Mouse (Mus musculus): ENCODE measurements around the gene Xpo5. TPM values are rescaled to one million over a fixed set of nuclear protein-coding genes. Genes with fewer than 3 reads are reported as not detected.

Gene Xpo5
- polyA plus RNA-seq, 1 experiment from 2014 or later: 56.4 TPM

- no peak overlapping the region for H3K4me3 ChIP-seq (ENCODE audit: low read depth, low read length)
Measured at GRCm38 (mm10) chr17:46255147-46255546, 52.6 kb downstream of the Xpo5 start.

GRCm38 (mm10) chr17:46258279-46259053, 55.9 kb downstream of the Xpo5 start:
- Histone ChIP-seq H3K27ac (ENCODE audit: low read depth, low read length) (no peak overlapping the region), H3K4me1 (replicated peaks; ENCODE audit: control insufficient read depth, insufficient read depth, low read length) (peaks cover 11% of the 10 kb centered on the region), H3K27me3 (replicated peaks; ENCODE audit: control insufficient read depth, insufficient read depth, low read length) (peaks cover 17% of the 10 kb centered on the region), H3K4me2 (no peak overlapping the region), H3K36me3 (ENCODE audit: control insufficient read depth, insufficient read depth, low read length) (peaks cover 40% of the 10 kb centered on the region), H3K9ac (ENCODE audit: low read depth, low read length) (no peak overlapping the region), H3K9me3 (ENCODE audit: control insufficient read depth, low read length) (no peaks in the 10 kb centered on the region), H3K4me3 (ENCODE audit: low read depth, low read length) (no peak overlapping the region)
- no peak for ATAC-seq (replicated peaks; ENCODE audit: low FRiP score)
- WGBS: 78% methylated on average over 30 of the region's 30 CpGs
- no peak for DNase-seq (ENCODE audit: low spot score)

More at GRCm38 (mm10) chr17:46255147-46255546, 52.6 kb downstream of the Xpo5 start:
- Histone ChIP-seq H3K27ac (ENCODE audit: low read depth, low read length) (no peak overlapping the region), H3K9me3 (ENCODE audit: control insufficient read depth, low read length) (no peaks in the 10 kb centered on the region), H3K9ac (ENCODE audit: low read depth, low read length) (no peak overlapping the region), H3K36me3 (ENCODE audit: control insufficient read depth, insufficient read depth, low read length) (peaks cover 41% of the 10 kb centered on the region), H3K27me3 (replicated peaks; ENCODE audit: control insufficient read depth, insufficient read depth, low read length) (peaks cover 17% of the 10 kb centered on the region), H3K4me2 (no peak overlapping the region), H3K4me1 (replicated peaks; ENCODE audit: control insufficient read depth, insufficient read depth, low read length) (peaks cover 17% of the 10 kb centered on the region)
- no peak for ATAC-seq (replicated peaks; ENCODE audit: low FRiP score)
- 38% methylated on average over 6 of the region's 6 CpGs for WGBS
- DNase-seq (ENCODE audit: low spot score): no peak

GRCm38 (mm10) chr17:46259675-46260074, 57.1 kb downstream of the Xpo5 start:
- 90% methylated on average over 17 of the region's 17 CpGs for WGBS
- Histone ChIP-seq H3K4me2 (no peak overlapping the region), H3K36me3 (ENCODE audit: control insufficient read depth, insufficient read depth, low read length) (peaks cover 47% of the 10 kb centered on the region), H3K27ac (ENCODE audit: low read depth, low read length) (no peak overlapping the region), H3K9ac (ENCODE audit: low read depth, low read length) (no peak overlapping the region), H3K4me1 (replicated peaks; ENCODE audit: control insufficient read depth, insufficient read depth, low read length) (peaks cover 5% of the 10 kb centered on the region; the same call in 1 of the 2 replicates), H3K27me3 (replicated peaks; ENCODE audit: control insufficient read depth, insufficient read depth, low read length) (peaks cover 8% of the 10 kb centered on the region), H3K4me3 (ENCODE audit: low read depth, low read length) (no peak overlapping the region), H3K9me3 (ENCODE audit: control insufficient read depth, low read length) (no peaks in the 10 kb centered on the region)
- DNase-seq (ENCODE audit: low spot score) (no peak), ATAC-seq (replicated peaks; ENCODE audit: low FRiP score) (no peak)

- no peak for DNase-seq (ENCODE audit: low spot score)
- H3K4me2 ChIP-seq: no peak overlapping the region
- 90% methylated on average over 5 of the region's 5 CpGs for WGBS
- no peak overlapping the region for H3K27ac ChIP-seq (ENCODE audit: low read depth, low read length)
- H3K4me3 ChIP-seq (ENCODE audit: low read depth, low read length): no peak overlapping the region
- H3K9me3 ChIP-seq (ENCODE audit: control insufficient read depth, low read length): no peaks in the 10 kb centered on the region
- peaks cover 54% of the 10 kb centered on the region for H3K36me3 ChIP-seq (ENCODE audit: control insufficient read depth, insufficient read depth, low read length)
- ATAC-seq (replicated peaks; ENCODE audit: low FRiP score): no peak
- H3K9ac ChIP-seq (ENCODE audit: low read depth, low read length): no peak overlapping the region
- peaks cover 5% of the 10 kb centered on the region; the same call in 1 of the 2 replicates for H3K4me1 ChIP-seq (replicated peaks; ENCODE audit: control insufficient read depth, insufficient read depth, low read length)
- no peaks in the 10 kb centered on the region for H3K27me3 ChIP-seq (replicated peaks; ENCODE audit: control insufficient read depth, insufficient read depth, low read length)
Measured at GRCm38 (mm10) chr17:46262201-46262694, 59.7 kb downstream of the Xpo5 start.

GRCm38 (mm10) chr17:46265502-46265901, 62.9 kb downstream of the Xpo5 start:
- no peak overlapping the region for H3K9ac ChIP-seq (ENCODE audit: low read depth, low read length)
- no peak overlapping the region for H3K4me3 ChIP-seq (ENCODE audit: low read depth, low read length)
- no peak for DNase-seq (ENCODE audit: low spot score)
- H3K9me3 ChIP-seq (ENCODE audit: control insufficient read depth, low read length): no peaks in the 10 kb centered on the region
- no peak overlapping the region for H3K4me2 ChIP-seq
- ATAC-seq (replicated peaks; ENCODE audit: low FRiP score): no peak
- 87% methylated on average over 12 of the region's 12 CpGs for WGBS
- H3K36me3 ChIP-seq (ENCODE audit: control insufficient read depth, insufficient read depth, low read length): peaks cover 40% of the 10 kb centered on the region
- no peaks in the 10 kb centered on the region for H3K4me1 ChIP-seq (replicated peaks; ENCODE audit: control insufficient read depth, insufficient read depth, low read length)
- H3K27ac ChIP-seq (ENCODE audit: low read depth, low read length): no peak overlapping the region
- H3K27me3 ChIP-seq (replicated peaks; ENCODE audit: control insufficient read depth, insufficient read depth, low read length): no peaks in the 10 kb centered on the region

GRCm38 (mm10) chr17:46265918-46266618, 63.5 kb downstream of the Xpo5 start:
- H3K4me3 ChIP-seq (ENCODE audit: low read depth, low read length): no peak overlapping the region
- no peaks in the 10 kb centered on the region for H3K4me1 ChIP-seq (replicated peaks; ENCODE audit: control insufficient read depth, insufficient read depth, low read length)
- no peaks in the 10 kb centered on the region for H3K27me3 ChIP-seq (replicated peaks; ENCODE audit: control insufficient read depth, insufficient read depth, low read length)
- 35% methylated on average over 14 of the region's 14 CpGs for WGBS
- no peak overlapping the region for H3K4me2 ChIP-seq
- no peak overlapping the region for H3K27ac ChIP-seq (ENCODE audit: low read depth, low read length)
- no peak overlapping the region for H3K9ac ChIP-seq (ENCODE audit: low read depth, low read length)
- peak; percentile 78 for DNase-seq (ENCODE audit: low spot score)
- H3K9me3 ChIP-seq (ENCODE audit: control insufficient read depth, low read length): no peaks in the 10 kb centered on the region
- ATAC-seq (replicated peaks; ENCODE audit: low FRiP score): 0 out of 2 replicates have a peak, but pooled peaks have one; percentile 22
- peaks cover 40% of the 10 kb centered on the region for H3K36me3 ChIP-seq (ENCODE audit: control insufficient read depth, insufficient read depth, low read length)

- Histone ChIP-seq H3K9ac (ENCODE audit: low read depth, low read length) (no peak overlapping the region), H3K4me3 (ENCODE audit: low read depth, low read length) (no peak overlapping the region), H3K9me3 (ENCODE audit: control insufficient read depth, low read length) (no peaks in the 10 kb centered on the region), H3K27ac (ENCODE audit: low read depth, low read length) (no peak overlapping the region), H3K4me2 (no peak overlapping the region), H3K27me3 (replicated peaks; ENCODE audit: control insufficient read depth, insufficient read depth, low read length) (no peaks in the 10 kb centered on the region), H3K36me3 (ENCODE audit: control insufficient read depth, insufficient read depth, low read length) (peaks cover 34% of the 10 kb centered on the region), H3K4me1 (replicated peaks; ENCODE audit: control insufficient read depth, insufficient read depth, low read length) (no peaks in the 10 kb centered on the region)
- 74% methylated on average over 6 of the region's 6 CpGs for WGBS
- no peak for ATAC-seq (replicated peaks; ENCODE audit: low FRiP score)
- DNase-seq (ENCODE audit: low spot score): no peak
Measured at GRCm38 (mm10) chr17:46266986-46267385, 64.4 kb downstream of the Xpo5 start.

GRCm38 (mm10) chr17:46267511-46267910, 64.9 kb downstream of the Xpo5 start:
- Histone ChIP-seq H3K4me3 (ENCODE audit: low read depth, low read length) (no peak overlapping the region), H3K9me3 (ENCODE audit: control insufficient read depth, low read length) (no peaks in the 10 kb centered on the region), H3K27ac (ENCODE audit: low read depth, low read length) (no peak overlapping the region), H3K4me1 (replicated peaks; ENCODE audit: control insufficient read depth, insufficient read depth, low read length) (no peaks in the 10 kb centered on the region), H3K9ac (ENCODE audit: low read depth, low read length) (no peak overlapping the region), H3K27me3 (replicated peaks; ENCODE audit: control insufficient read depth, insufficient read depth, low read length) (no peaks in the 10 kb centered on the region), H3K4me2 (no peak overlapping the region), H3K36me3 (ENCODE audit: control insufficient read depth, insufficient read depth, low read length) (peaks cover 29% of the 10 kb centered on the region)
- no peak for DNase-seq (ENCODE audit: low spot score)
- no peak for ATAC-seq (replicated peaks; ENCODE audit: low FRiP score)
- 73% methylated on average over 7 of the region's 7 CpGs for WGBS

All from liver, embryonic 11.5 days (tissue).